ENCODE assay signal across 13 mouse cellular contexts in the genomic region with DNA sequence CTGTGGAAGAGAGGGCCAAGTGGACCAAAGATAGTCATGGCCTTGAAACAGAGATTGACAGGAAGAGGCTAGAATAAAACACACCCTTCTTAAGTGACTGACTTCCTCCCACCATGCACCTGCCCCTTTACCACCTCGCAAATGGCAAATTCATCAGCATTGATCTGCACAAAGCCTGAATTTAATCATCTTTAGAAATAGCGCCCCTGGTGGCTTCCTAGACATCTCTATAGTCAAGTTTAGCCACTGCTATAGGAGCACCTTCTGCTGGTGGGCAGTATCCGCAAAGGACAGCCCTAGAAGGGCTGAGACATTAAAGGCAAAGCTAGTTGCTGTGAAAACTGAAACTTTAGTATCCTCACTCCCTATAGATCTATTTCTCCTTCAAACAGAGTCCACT.
DNase-seq lines count a peak whose midpoint lies in the region; ATAC-seq and TF ChIP-seq lines count a peak whose summit lies in the region.
"Had no signal": no experiment of that assay in that cellular context is flagged by ENCODE, and none has a peak within 500 bp of the region (broad histone marks: within the 10 kb centered on the region; RNA-seq: fewer than 3 reads in every experiment).

No protein-coding gene starts in this region.

- H3K4me3 ChIP-seq in kidney, embryonic 15.5 days (replicated peaks), result no peak overlapping the region
- H3K4me3 ChIP-seq in lung, postnatal 0 days (ENCODE audit: low read depth, low read length), result no peak overlapping the region
- H3K4me3 ChIP-seq: hindbrain, embryonic 10.5 days; limb, embryonic 15.5 days had no signal

- no peaks in the 10 kb centered on the region for H3K27me3 ChIP-seq in kidney, embryonic 15.5 days
- H3K27me3 ChIP-seq in lung, postnatal 0 days (replicated peaks; ENCODE audit: insufficient read depth, low read length), result no peaks in the 10 kb centered on the region
- H3K27me3 ChIP-seq: limb, embryonic 15.5 days had no signal

- ATAC-seq in kidney, embryonic 15.5 days (replicated peaks; ENCODE audit: low FRiP score), result no peak
- no peak for ATAC-seq in lung, postnatal 0 days

- no peak overlapping the region for H3K9ac ChIP-seq in kidney, embryonic 15.5 days
- H3K9ac ChIP-seq in lung, postnatal 0 days (replicated peaks; ENCODE audit: low read depth), result no peak overlapping the region
- H3K9ac ChIP-seq: limb, embryonic 15.5 days had no signal

- WGBS in kidney, embryonic 15.5 days, result 48% methylated on average over 3 of the region's 3 CpGs
- WGBS in lung, postnatal 0 days, result 54% methylated on average over 3 of the region's 3 CpGs

- no peak overlapping the region for H3K4me2 ChIP-seq in kidney, embryonic 15.5 days
- no peak overlapping the region for H3K4me2 ChIP-seq in lung, postnatal 0 days (replicated peaks; ENCODE audit: low read depth, low read length)
- H3K4me2 ChIP-seq: limb, embryonic 15.5 days had no signal

- no peaks in the 10 kb centered on the region for H3K9me3 ChIP-seq in kidney, embryonic 15.5 days (replicated peaks)
- no peaks in the 10 kb centered on the region for H3K9me3 ChIP-seq in lung, postnatal 0 days (ENCODE audit: low read length)
- H3K9me3 ChIP-seq: hindbrain, embryonic 10.5 days; limb, embryonic 15.5 days had no signal

- H3K4me1 ChIP-seq in kidney, embryonic 15.5 days, result no peaks in the 10 kb centered on the region
- no peaks in the 10 kb centered on the region for H3K4me1 ChIP-seq in lung, postnatal 0 days (ENCODE audit: insufficient read depth, low read depth, low read length)
- H3K4me1 ChIP-seq: hindbrain, embryonic 10.5 days; limb, embryonic 15.5 days had no signal

- no peak overlapping the region for H3K27ac ChIP-seq in kidney, embryonic 15.5 days
- H3K27ac ChIP-seq in lung, postnatal 0 days (ENCODE audit: low read length), result no peak overlapping the region
- H3K27ac ChIP-seq: hindbrain, embryonic 10.5 days; limb, embryonic 15.5 days had no signal

- TF ChIP-seq EP300 in lung, postnatal 0 days (IDR thresholded peaks at IDR 0.05), result no peak

- DNase-seq in adrenal gland, postnatal 10 days, result peak; percentile 8
- DNase-seq in adrenal gland, adult 2 months, result no peak
- peak; percentile 5 for DNase-seq in kidney, adult 9 months
- DNase-seq in lung, postnatal 0 days (ENCODE audit: low spot score), result no peak
- no peak for DNase-seq in lung, postnatal 4 days
- DNase-seq in embryo, embryonic 10.5 days (ENCODE audit: low spot score), result peak; percentile 54
- no peak for DNase-seq in gastrocnemius, postnatal 36 days
- DNase-seq: kidney, adult 18-20 months; right cerebral cortex, postnatal 25 days; thymus, postnatal 14 days had no signal

- intact Hi-C loops in gastrocnemius, postnatal 36 days (cut with DNase I), result no loop called here

- TF ChIP-seq CTCF in lung, postnatal 0 days (IDR thresholded peaks at IDR 0.05), result peak; percentile 26

- no peaks in the 10 kb centered on the region for H3K36me3 ChIP-seq in kidney, embryonic 15.5 days
- no peaks in the 10 kb centered on the region for H3K36me3 ChIP-seq in lung, postnatal 0 days (ENCODE audit: insufficient read depth, low read length)
- H3K36me3 ChIP-seq: hindbrain, embryonic 10.5 days; limb, embryonic 15.5 days had no signal

Comparison
In these comparisons a context has a peak if more than half of its experiments do, and no peak if none do; other contexts are left out.
1. DNase-seq: peak in adrenal gland, postnatal 10 days (single experiment), kidney, adult 9 months (single experiment) and embryo, embryonic 10.5 days (single experiment); none in adrenal gland, adult 2 months (single experiment), lung, postnatal 0 days (single experiment), lung, postnatal 4 days (0 of 2) and gastrocnemius, postnatal 36 days (0 of 2).